Mouse (Mus musculus) kidney, postnatal 10 days (tissue): Measurements from ENCODE around the gene Agtpbp1.
A peak's percentile ranks its signal among the peaks of the same experiment; 100 is the strongest.

Experiments used
- DNase-seq: peaks from one replicate; pipeline ENCODE4 v3.0.0; 2021; ENCODE audit warnings: mixed read lengths

Gene Agtpbp1

DNA sequence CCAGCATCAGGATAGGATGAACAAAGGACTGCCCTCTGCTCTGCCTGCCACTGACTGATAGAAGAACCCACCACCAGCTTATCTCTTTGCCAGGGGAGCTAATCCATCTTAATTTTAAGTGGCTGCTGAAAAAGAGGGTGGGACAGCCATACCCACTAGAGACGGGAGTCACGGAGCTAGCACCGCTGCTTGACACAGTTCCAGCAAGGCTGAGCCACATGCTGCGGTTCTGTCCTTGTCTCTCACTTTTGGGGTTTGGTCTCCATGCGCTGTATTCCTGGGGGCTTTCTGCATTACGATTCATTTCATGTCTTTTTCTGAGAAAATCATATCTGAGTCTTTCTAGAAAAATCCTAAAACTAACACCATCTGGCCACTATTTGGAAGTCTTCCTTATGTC lies 13.9 kb downstream of the Agtpbp1 start:
- no peak for DNase-seq

DNA sequence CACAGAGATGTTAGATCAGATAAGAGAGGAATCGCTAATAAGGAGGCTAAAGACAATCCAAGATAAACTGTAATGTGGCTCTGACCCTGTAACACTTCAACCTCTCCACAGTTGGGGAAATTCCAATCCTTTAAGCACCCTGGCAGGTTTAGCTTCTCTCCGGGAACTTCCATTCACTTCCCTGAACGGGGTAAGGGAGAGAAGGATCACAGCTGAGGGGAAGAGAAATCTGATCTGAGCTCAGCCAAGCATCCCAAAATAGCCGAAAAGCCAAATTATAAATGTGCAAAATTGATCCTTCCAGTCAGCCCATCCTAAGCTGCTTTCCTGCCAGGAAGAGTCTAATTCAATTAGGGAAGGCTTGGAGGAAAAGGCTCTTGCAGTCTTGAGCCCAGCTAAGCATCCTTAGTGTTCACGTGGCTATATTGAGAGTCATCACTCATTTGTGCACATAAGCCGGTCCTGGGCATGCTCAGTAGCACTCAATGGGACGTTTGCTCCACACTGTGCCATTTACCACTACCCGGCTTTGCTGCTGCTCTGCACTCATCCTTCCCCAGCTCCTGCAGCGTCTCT lies 19.0 kb downstream of the Agtpbp1 start:
- DNase-seq: no peak

GRCm38 (mm10) chr13:59564923-59565322 lies 20.1 kb downstream of the Agtpbp1 start:
- no peak for DNase-seq

- DNase-seq: no peak
Observed at GRCm38 (mm10) chr13:59564505-59564904, 20.5 kb downstream of the Agtpbp1 start.

DNA sequence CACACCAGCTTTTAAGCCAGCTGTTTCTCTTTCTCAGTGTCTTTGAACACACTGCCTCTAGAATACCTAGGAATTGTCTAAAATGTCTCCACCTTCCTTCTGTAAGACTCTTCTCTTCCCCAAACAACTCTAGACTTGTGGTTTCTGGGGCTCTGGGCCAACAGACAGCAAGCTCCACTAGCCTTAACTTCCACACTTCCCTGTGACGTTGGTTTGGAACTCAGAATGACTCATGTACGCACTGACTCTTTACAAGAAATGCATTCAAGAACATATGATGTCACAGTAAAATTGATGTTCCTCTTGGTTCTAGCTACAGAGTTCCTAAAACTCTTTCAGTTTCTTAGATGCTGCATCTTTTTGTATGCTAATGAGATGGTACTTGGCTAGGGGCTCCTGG lies 22.6 kb downstream of the Agtpbp1 start:
- DNase-seq: no peak

DNA sequence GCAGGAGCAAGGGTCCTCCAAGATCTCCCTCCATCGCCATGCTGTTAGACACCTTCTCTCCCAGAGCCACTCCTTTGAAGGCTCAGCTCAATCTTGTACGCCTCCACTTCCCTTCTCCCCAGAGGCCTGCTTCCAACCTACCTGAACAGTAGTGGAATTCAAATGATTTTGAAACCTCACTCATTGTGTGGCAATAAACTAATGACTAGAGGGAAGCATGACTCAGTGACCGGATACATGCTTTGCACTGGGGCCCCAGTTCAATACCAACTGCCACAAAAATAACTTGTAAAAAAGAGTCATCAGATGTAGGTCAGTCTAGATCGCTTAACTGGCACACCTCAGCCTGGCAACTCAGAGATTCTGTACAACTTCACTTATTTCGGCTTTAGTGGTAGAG lies 26.3 kb downstream of the Agtpbp1 start:
- DNase-seq: no peak

DNA sequence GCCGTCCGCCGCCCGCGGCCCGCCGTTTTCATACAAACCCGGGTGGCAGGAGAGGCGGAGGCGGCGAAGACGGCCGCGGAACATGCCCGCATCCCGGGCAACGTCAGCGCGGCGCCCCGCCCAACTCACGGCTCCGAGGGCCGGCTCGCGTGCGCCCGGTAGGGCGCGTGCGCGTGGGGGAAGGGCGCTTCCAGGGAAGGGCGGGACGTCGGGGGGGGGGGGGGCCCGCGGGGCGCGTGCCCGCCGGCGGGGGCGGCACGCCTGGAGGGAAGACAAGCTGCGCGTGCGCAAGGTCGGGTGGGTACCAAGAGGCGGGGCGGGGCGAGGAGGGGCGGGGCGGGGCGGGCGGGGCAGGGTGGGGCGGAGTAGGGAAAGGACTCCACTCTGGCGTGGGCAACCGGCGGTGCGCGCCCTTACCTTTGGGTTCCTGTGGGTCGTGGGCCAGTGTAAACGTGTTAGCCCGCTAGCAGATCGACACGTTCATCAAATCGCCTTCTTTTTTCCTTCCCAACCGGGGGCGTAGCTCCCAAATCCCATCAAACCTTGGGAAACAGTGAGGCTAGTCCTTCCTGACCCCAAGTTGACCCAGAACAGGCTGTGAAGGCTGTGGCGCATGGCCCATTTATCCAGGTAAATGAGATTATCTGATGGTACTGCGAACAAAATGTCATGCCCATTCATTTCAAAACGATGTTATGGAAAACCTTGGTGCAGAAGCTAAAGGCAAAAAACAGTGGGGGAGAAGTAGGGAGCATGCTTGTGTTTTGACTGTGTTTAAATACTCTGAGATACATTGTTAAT lies 27.6 kb downstream of the Agtpbp1 start:
- peak; percentile 94 for DNase-seq

DNA sequence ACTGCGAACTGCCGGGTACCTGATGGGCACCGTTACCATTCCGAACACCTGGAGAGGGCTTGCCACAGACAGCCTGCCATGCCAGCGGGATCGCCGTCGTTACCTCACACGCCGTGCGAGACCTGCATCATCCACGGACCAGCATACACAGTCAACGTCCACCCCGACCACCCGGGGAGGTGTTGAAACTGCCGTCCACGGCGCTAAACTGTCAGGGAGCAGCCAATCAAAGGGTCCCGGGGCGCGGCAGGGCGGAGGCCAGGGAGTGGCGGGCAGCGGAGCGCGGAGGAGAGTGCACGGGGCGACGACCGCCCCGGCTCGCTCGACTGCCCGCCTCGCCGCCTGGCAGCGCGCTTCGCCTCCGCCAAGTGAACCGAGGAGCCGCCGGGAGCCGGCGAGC lies 28.4 kb downstream of the Agtpbp1 start:
- peak; percentile 75 for DNase-seq

- no peak for DNase-seq
Observed at GRCm38 (mm10) chr13:59555613-59556192, 29.3 kb downstream of the Agtpbp1 start.

- DNase-seq: peak; percentile 11
Observed at GRCm38 (mm10) chr13:59554772-59555505, 30.1 kb downstream of the Agtpbp1 start.

DNA sequence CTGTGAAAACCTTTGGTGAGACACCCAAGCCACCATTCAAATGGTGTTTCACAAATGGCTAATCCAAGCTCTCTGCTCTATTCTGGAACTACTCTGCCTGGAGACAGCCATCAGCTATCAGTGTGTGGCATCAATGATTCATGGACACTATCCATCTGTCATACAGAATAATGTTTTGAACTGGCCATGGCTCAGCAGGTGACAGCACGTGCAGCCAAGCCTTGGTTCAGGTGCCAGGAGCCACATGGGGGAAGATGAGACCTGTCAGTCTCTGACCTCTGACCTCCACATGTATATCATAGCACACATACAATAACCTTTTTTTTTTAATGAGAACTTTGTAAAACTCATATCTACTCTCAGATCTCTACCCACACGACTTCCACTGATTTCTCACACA lies 32.3 kb downstream of the Agtpbp1 start:
- DNase-seq: no peak

DNA sequence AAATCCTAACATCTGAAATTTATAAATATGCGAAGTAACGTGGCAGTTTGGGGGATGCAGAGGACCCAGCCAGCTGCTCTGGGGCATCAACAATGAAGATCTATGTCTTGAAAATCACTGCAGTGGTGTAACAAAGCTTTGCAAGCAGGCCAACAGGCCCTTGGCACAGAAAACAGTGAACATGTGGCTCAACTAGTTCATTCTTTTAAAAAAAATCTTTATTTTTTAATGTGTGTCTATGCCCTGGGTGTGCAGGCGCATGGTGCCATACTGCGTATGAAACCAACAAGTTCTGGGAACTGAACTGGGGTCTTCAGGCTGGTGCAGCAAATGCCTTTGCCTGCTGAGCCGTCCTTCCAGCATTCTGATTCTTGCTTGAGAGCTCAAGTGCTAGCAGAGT lies 32.7 kb downstream of the Agtpbp1 start:
- no peak for DNase-seq

GRCm38 (mm10) chr13:59549318-59549798 lies 35.7 kb downstream of the Agtpbp1 start:
- no peak for DNase-seq

DNA sequence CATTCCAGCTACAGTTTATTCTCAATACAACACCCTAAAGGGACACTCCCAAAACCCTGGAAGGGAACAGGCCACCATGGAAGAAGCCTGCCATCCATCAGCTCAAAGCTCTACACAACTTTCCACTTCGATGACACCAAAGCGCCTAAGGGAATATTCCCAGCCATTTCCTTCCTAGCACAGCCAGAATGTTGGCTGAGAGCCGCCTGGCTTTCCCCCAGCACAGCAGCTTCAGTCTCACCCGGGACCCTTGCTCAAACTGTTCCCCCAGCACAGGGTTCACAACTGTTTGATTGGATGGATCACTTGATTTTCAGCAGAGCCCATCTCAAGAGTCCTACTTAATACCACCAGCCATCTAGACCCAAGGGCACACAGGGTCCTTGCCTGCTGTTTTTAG lies 37.3 kb downstream of the Agtpbp1 start:
- peak; percentile 79 for DNase-seq

- DNase-seq: peak; percentile 28
Observed at GRCm38 (mm10) chr13:59547091-59547490, 37.9 kb downstream of the Agtpbp1 start.

DNA sequence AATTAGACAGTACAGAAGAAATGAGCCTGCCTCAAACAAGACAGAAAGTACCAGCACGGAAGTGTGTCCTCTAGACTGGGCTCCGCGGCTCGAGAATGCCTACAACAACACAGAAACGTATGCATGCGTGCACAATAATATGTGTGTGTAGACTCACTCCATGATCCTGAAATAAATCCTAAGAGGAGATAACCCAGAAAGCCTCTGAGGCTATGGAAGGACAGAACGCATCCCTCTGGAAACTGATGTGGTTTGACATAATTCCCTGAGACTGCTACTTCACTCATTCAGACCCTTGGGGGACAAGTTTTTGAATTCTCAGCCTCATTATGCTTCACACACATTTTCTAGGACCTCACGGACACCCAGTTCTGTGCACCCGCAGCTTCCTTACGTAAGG lies 42.6 kb downstream of the Agtpbp1 start:
- DNase-seq: no peak

GRCm38 (mm10) chr13:59540030-59540429 lies 45.0 kb downstream of the Agtpbp1 start:
- no peak for DNase-seq

DNA sequence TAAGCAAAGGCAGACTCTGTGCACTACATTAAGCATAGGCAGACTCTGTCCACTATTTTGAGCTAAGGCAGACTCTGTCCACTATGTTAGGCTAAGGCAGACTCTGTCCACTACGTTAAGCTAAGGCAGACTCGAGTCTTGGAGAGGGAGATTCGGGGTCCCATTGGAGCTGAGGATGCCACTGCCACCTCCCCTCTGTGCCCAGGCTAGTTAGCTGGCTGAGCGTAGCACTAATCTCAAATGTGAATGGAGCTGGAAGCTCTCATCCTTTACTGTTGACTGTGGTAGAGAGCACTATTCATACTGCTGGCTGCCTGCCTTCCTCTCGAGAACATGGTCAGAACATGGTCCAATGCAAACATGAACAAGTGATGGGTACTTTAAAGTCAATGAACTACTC lies 46.4 kb downstream of the Agtpbp1 start:
- no peak for DNase-seq

GRCm38 (mm10) chr13:59536631-59537030 lies 48.4 kb downstream of the Agtpbp1 start:
- no peak for DNase-seq

GRCm38 (mm10) chr13:59535746-59536145 lies 49.3 kb downstream of the Agtpbp1 start:
- DNase-seq: no peak

GRCm38 (mm10) chr13:59534301-59534700 lies 50.7 kb downstream of the Agtpbp1 start:
- DNase-seq: no peak

DNA sequence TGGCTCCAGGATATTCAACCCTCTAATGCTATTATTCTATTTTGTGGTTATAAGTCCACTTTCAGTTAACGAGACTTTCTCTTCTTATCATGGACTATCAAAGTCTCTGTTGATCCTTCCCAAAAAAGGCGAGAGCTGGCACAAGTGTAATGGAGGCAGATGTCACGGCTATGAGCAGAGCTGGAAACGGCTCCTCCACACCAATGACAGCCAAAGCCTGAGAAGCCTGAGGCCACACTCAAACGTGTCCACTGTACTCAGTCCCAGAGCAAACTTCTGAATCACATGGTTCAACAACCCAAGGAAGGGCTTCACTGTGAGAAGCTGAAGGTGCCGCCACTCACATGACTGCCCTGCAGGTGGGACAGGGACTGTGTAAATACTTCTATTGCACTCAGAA lies 51.7 kb downstream of the Agtpbp1 start:
- no peak for DNase-seq

DNA sequence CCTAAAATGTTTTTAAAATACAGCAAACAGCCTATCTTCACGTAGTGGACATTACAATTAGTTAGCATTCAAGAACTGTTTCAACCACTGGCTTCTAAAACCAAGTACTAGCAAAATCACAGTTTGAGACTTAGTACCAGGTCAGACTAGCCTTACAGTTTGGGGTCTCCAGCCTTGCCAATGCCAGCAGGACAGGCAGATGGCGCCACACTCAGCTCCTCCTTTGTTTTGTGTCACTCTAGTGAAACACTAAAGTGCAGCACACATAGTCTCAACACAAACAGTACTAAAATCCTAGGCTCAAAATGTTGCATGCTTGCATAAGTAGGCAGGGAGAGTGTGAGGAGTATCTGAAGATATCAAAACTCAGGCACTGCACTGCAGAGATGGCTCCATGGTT lies 53.8 kb downstream of the Agtpbp1 start:
- DNase-seq: peak; percentile 64
